Mouse (Mus musculus): ENCODE results near the gene Dync1li2.

GRCm38 (mm10) chr8:104436591-104436990 lies 6.3 kb downstream of the Dync1li2 start:
- TF ChIP-seq CTCF (conservative IDR thresholded peaks at IDR 0.05 in 1 of 2, IDR thresholded peaks at IDR 0.05 in 1 of 2; ENCODE audit: low read depth in 2 of 2, low read length in 2 of 2): no peak
- TF ChIP-seq TCF12 (IDR thresholded peaks at IDR 0.05; ENCODE audit: low read depth, low read length): no peak
- TF ChIP-seq MAFK (IDR thresholded peaks at IDR 0.05; ENCODE audit: insufficient replicate concordance, low read length): no peak
- TF ChIP-seq MAZ (IDR thresholded peaks at IDR 0.05; ENCODE audit: low read depth, low read length): no peak
- no peak for TF ChIP-seq GABPA (IDR thresholded peaks at IDR 0.05; ENCODE audit: insufficient replicate concordance, low read depth, low read length)
- no peak for TF ChIP-seq POLR2AphosphoS2 (IDR thresholded peaks at IDR 0.05; ENCODE audit: low read depth, low read length)
- no peak for TF ChIP-seq CHD1 (IDR thresholded peaks at IDR 0.05; ENCODE audit: low read depth, low read length)

All from CH12.LX (cell line).